Mouse (Mus musculus) heart, adult 8-10 months (tissue): ENCODE data around the gene Spire2. TPM values are rescaled to one million over a fixed set of nuclear protein-coding genes. Genes with fewer than 3 reads are reported as not detected.

Source experiments
- DNase-seq: peaks from one replicate; pipeline ENCODE4 v3.0.0; 2022; ENCODE audit warnings: low spot score
- total RNA-seq, 4 experiments: library from RNA; stranded (reverse); gene quantifications; 2 replicates each; pipeline ENCODE4 v1.2.4; 2022

Gene Spire2
- total RNA-seq, 4 experiments from 2014 or later = 0.16 to 0.22 TPM; not detected in 2

GRCm38 (mm10) chr8:123415967-123416943 is 83.7 kb downstream of the Spire2 start:
- DNase-seq = no peak

- DNase-seq = no peak
Observed at GRCm38 (mm10) chr8:123416944-123417555, 84.5 kb downstream of the Spire2 start.

Other genes starting within 250 kb of the Spire2 start
- gene Rpl13, start 230.4 kb upstream of the Spire2 start, total RNA-seq = 100 to 1,000 TPM; 402 to 462 (median 427) TPM
- gene Cpne7, start 215.3 kb upstream of the Spire2 start, total RNA-seq = 1 to 10 TPM in 2 of 4 experiments, under 1 TPM in 2; 0.52 to 1.7 (median 0.89) TPM
- under 1 TPM; 0.34 to 0.87 (median 0.60) TPM for gene Sult5a1, start 174.4 kb upstream of the Spire2 start, total RNA-seq
- 10 to 100 TPM; 22.6 to 45.5 (median 37.4) TPM for gene Dpep1, start 146.5 kb upstream of the Spire2 start, total RNA-seq
- 10 to 100 TPM; 61.3 to 68.0 (median 65.5) TPM for gene Chmp1a, start 120.0 kb upstream of the Spire2 start, total RNA-seq
- 10 to 100 TPM; 22.0 to 36.7 (median 27.5) TPM for gene Spata33, start 119.9 kb upstream of the Spire2 start, total RNA-seq
- 10 to 100 TPM; 15.0 to 25.2 (median 20.2) TPM for gene Cdk10, start 107.9 kb upstream of the Spire2 start, total RNA-seq
- gene Spata2l, start 96.5 kb upstream of the Spire2 start, total RNA-seq = 1 to 10 TPM; 4.4 to 7.0 (median 6.0) TPM
- gene Zfp276, start 78.5 kb upstream of the Spire2 start, total RNA-seq = 10 to 100 TPM in 1 of 4 experiments, 1 to 10 TPM in 3; 8.2 to 10.8 (median 9.2) TPM
- gene Vps9d1, start 78.4 kb upstream of the Spire2 start, total RNA-seq = 10 to 100 TPM; 25.5 to 35.0 (median 27.5) TPM
- gene Fanca, start 14.1 kb upstream of the Spire2 start, total RNA-seq = 1 to 10 TPM; 5.3 to 7.8 (median 6.3) TPM
- 100 to 1,000 TPM; 135 to 187 (median 158) TPM for gene Tcf25, start 41.0 kb downstream of the Spire2 start, total RNA-seq
- gene Mc1r, start 74.4 kb downstream of the Spire2 start, total RNA-seq = not detected
- gene Tubb3, start 78.7 kb downstream of the Spire2 start, total RNA-seq = under 1 TPM; 0.22 to 0.75 (median 0.35) TPM
- 10 to 100 TPM; 64.0 to 74.9 (median 68.1) TPM for gene Def8, start 90.8 kb downstream of the Spire2 start, total RNA-seq
- 10 to 100 TPM; 59.2 to 78.1 (median 73.3) TPM for gene Afg3l1, start 145.2 kb downstream of the Spire2 start, total RNA-seq
- gene Dbndd1, start 182.8 kb downstream of the Spire2 start, total RNA-seq = not detected
- 1 to 10 TPM; 2.9 to 5.6 (median 4.0) TPM for gene Gas8, start 186.1 kb downstream of the Spire2 start, total RNA-seq